Mouse (Mus musculus) heart, adult 2 months (tissue): ENCODE measurements at regions not wholly inside any gene's neighbourhood (a gene's known extent, or its start where the extent isn't known, plus 50 kb on each side); places are given as distances from the start of the nearest gene placed in this dataset.

Experiments
- DNase-seq, 2 experiments: peaks; one replicate each; pipeline ENCODE4 v3.0.0; 2021
- H3K27ac ChIP-seq: fragments of 200-600 bp; 2 replicates; pipeline ENCODE4 v1.8.1; 2022
- H3K27me3 ChIP-seq: fragments of 200-500 bp; 2 replicates; pipeline ENCODE4 v1.6.1; 2012; ENCODE audit warnings: mild to moderate bottlenecking, low read length, inconsistent platforms, mixed read lengths; ENCODE audit not compliant: control insufficient read depth, insufficient read depth
- H3K36me3 ChIP-seq: fragments of 200-500 bp; 2 replicates; pipeline ENCODE4 v1.6.1; 2012; ENCODE audit warnings: low read length, inconsistent platforms; ENCODE audit not compliant: control insufficient read depth, insufficient read depth
- H3K4me1 ChIP-seq: fragments of 200-500 bp; 2 replicates; pipeline ENCODE4 v1.6.1; 2011; ENCODE audit warnings: low read length; ENCODE audit not compliant: control insufficient read depth, insufficient read depth
- H3K4me3 ChIP-seq: fragments of 200-600 bp; 2 replicates; pipeline ENCODE4 v1.8.1; 2022
- H3K79me2 ChIP-seq: fragments of 200-500 bp; replicated peaks from 2 replicates; pipeline ENCODE4 v1.6.1; 2012; ENCODE audit warnings: mild to moderate bottlenecking, inconsistent platforms, low read length, moderate library complexity, mixed read lengths; ENCODE audit not compliant: control insufficient read depth, insufficient read depth
- H3K9ac ChIP-seq: fragments of 200-500 bp; 2 replicates; pipeline ENCODE4 v1.6.1; 2012; ENCODE audit warnings: low read depth, mild to moderate bottlenecking, control low read depth, inconsistent platforms, low read length, mixed read lengths
- CTCF ChIP-seq: fragments of 200-600 bp; IDR thresholded peaks from 2 replicates; pipeline ENCODE4 v1.8.1; 2022; ENCODE audit warnings: antibody characterized with exemption, mild to moderate bottlenecking, moderate library complexity
- EP300 ChIP-seq: fragments of 200-500 bp; IDR thresholded peaks from 2 replicates; pipeline ENCODE4 v1.6.1; 2011; ENCODE audit warnings: low read depth, low read length, control low read depth; ENCODE audit not compliant: insufficient read depth
- POLR2A ChIP-seq: fragments of 200-500 bp; IDR thresholded peaks from 2 replicates; pipeline ENCODE4 v1.6.1; 2011; ENCODE audit warnings: mild to moderate bottlenecking, low read depth, low read length, control low read depth; ENCODE audit not compliant: insufficient read depth
- whole genome bisulfite sequencing: fragments of 180-500 bp; shearing (Covaris S2); methylation state at CpG from one replicate; pipeline ENCODE4 v1.1.7; 2018; 5-methylcytosine and 5-hydroxymethylcytosine counted together
- intact Hi-C: fragments of 180-260 bp; cut with DNase I; formaldehyde crosslinking; loops from one replicate; pipeline ENCODE4 v1.15.1; 2025

GRCm38 (mm10) chr10:42072758-42073157, 54.5 kb upstream of the Armc2 start:
- no peak overlapping the region for H3K4me3 ChIP-seq
- intact Hi-C loops, result loop anchor here (5.0 kb wide), 1 partner anchor 205 kb away; the partner anchor contains the start of gene Foxo3
- DNase-seq, result no peak
- no peaks in the 10 kb centered on the region for H3K79me2 ChIP-seq
- 33% methylated on average over 9 of the region's 9 CpGs for WGBS
- H3K36me3 ChIP-seq, result no peaks in the 10 kb centered on the region
- H3K4me1 ChIP-seq, result peaks cover 2% of the 10 kb centered on the region
- TF ChIP-seq EP300, result no peak
- TF ChIP-seq POLR2A, result no peak
- TF ChIP-seq CTCF, result no peak
- H3K27me3 ChIP-seq, result no peaks in the 10 kb centered on the region
- H3K27ac ChIP-seq, result no peak overlapping the region
- no peak overlapping the region for H3K9ac ChIP-seq

GRCm38 (mm10) chr10:42072131-42072530, 53.9 kb upstream of the Armc2 start:
- Histone ChIP-seq H3K4me1 (peaks cover 2% of the 10 kb centered on the region), H3K36me3 (no peaks in the 10 kb centered on the region), H3K4me3 (no peak overlapping the region), H3K79me2 (no peaks in the 10 kb centered on the region), H3K27ac (no peak overlapping the region), H3K9ac (no peak overlapping the region), H3K27me3 (no peaks in the 10 kb centered on the region)
- TF ChIP-seq EP300 (no peak), POLR2A (no peak)
- WGBS, result 49% methylated on average over 3 of the region's 3 CpGs
- no peak for DNase-seq
- intact Hi-C loops, result loop anchor here (5.0 kb wide), 1 partner anchor 205 kb away; the partner anchor contains the start of gene Foxo3

- H3K4me3 ChIP-seq, result no peak overlapping the region
- peaks cover 2% of the 10 kb centered on the region for H3K4me1 ChIP-seq
- H3K36me3 ChIP-seq, result no peaks in the 10 kb centered on the region
- intact Hi-C loops, result loop anchor here (2.0 to 5.0 kb wide), 2 partner anchors 206 to 221 kb away; partner anchors contain the start of gene Foxo3
- DNase-seq, result no peak
- no peaks in the 10 kb centered on the region for H3K79me2 ChIP-seq
- no peaks in the 10 kb centered on the region for H3K27me3 ChIP-seq
- 53% methylated on average over 8 of the region's 8 CpGs for WGBS
- no peak overlapping the region for H3K27ac ChIP-seq
- TF ChIP-seq POLR2A, result no peak
- no peak for TF ChIP-seq EP300
- TF ChIP-seq CTCF, result no peak
- no peak overlapping the region for H3K9ac ChIP-seq
These were observed 53.3 kb upstream of the Armc2 start for GRCm38 (mm10) chr10:42071404-42072024.

GRCm38 (mm10) chr10:42070611-42071403, 52.6 kb upstream of the Armc2 start:
- Histone ChIP-seq H3K27me3 (no peaks in the 10 kb centered on the region), H3K36me3 (no peaks in the 10 kb centered on the region), H3K79me2 (no peaks in the 10 kb centered on the region), H3K27ac (no peak overlapping the region), H3K4me3 (no peak overlapping the region), H3K4me1 (peaks cover 2% of the 10 kb centered on the region), H3K9ac (no peak overlapping the region)
- DNase-seq, result peak; percentile 56 to 57
- WGBS, result 33% methylated on average over 10 of the region's 10 CpGs
- intact Hi-C loops, result loop anchor here (2.0 to 5.0 kb wide), 2 partner anchors 206 to 222 kb away; partner anchors contain the start of gene Foxo3
- TF ChIP-seq POLR2A (no peak), EP300 (peak; percentile 88), CTCF (peak; percentile 70)

- intact Hi-C loops, result loop anchor here (2.0 to 5.0 kb wide), 2 partner anchors 208 to 223 kb away; partner anchors contain the start of gene Foxo3
These were observed 51.5 kb upstream of the Armc2 start for GRCm38 (mm10) chr10:42069751-42070150.

More at GRCm38 (mm10) chr10:42069751-42070150, 51.5 kb upstream of the Armc2 start:
- no peak overlapping the region for H3K4me3 ChIP-seq
- no peaks in the 10 kb centered on the region for H3K27me3 ChIP-seq
- no peak overlapping the region for H3K27ac ChIP-seq
- H3K9ac ChIP-seq, result no peak overlapping the region
- DNase-seq, result no peak
- no peaks in the 10 kb centered on the region for H3K36me3 ChIP-seq
- 90% methylated on average over 8 of the region's 8 CpGs for WGBS
- H3K4me1 ChIP-seq, result peaks cover 2% of the 10 kb centered on the region
- no peaks in the 10 kb centered on the region for H3K79me2 ChIP-seq
- TF ChIP-seq POLR2A, result no peak
- no peak for TF ChIP-seq EP300
- TF ChIP-seq CTCF, result no peak
